In genomic region chr6:38533428-38534405, GRCm38 (mm10) we compare ENCODE assay signal across 8 mouse cellular contexts. TPM values are rescaled to one million over a fixed set of nuclear protein-coding genes. Genes with fewer than 3 reads are reported as not detected.
DNase-seq lines count a peak whose midpoint lies in the region; ATAC-seq and TF ChIP-seq lines count a peak whose summit lies in the region.

Gene Fmc1 (plus strand): TSS chr6:38533502.

- no peak for TF ChIP-seq RAD21 in CH12.LX (IDR thresholded peaks at IDR 0.05; ENCODE audit: low read depth, low read length)

- TF ChIP-seq CTCF in CH12.LX (conservative IDR thresholded peaks at IDR 0.05 in 1 of 2, IDR thresholded peaks at IDR 0.05 in 1 of 2; ENCODE audit: low read depth in 2 of 2, low read length in 2 of 2), result peak in 1 of 2 experiments; percentile 59; a peak in 2 of 4 replicates

- peaks cover 0 to 2% of the 10 kb centered on the region in 2 experiments for H3K36me3 ChIP-seq in CH12.LX (replicated peaks in 1 of 2; ENCODE audit: control insufficient read depth in 1 of 2, insufficient read depth in 1 of 2, low read length in 1 of 2)
- no peaks in the 10 kb centered on the region for H3K36me3 ChIP-seq in forebrain, embryonic 11.5 days (ENCODE audit: control insufficient read depth, insufficient read depth, low read length)
- H3K36me3 ChIP-seq in heart, embryonic 16.5 days (ENCODE audit: control insufficient read depth, insufficient read depth), result no peaks in the 10 kb centered on the region
- H3K36me3 ChIP-seq in liver, embryonic 15.5 days (replicated peaks), result no peaks in the 10 kb centered on the region
- H3K36me3 ChIP-seq in neural tube, embryonic 12.5 days, result no peaks in the 10 kb centered on the region

- H3K27ac ChIP-seq in CH12.LX (ENCODE audit: insufficient read depth, low read depth), result peak within 1 kb of the TSS; percentile 94
- H3K27ac ChIP-seq in forebrain, embryonic 11.5 days (ENCODE audit: low read depth, low read length), result peak within 1 kb of the TSS; percentile 93
- peak within 1 kb of the TSS; percentile 100 for H3K27ac ChIP-seq in heart, embryonic 16.5 days (ENCODE audit: low read length)
- H3K27ac ChIP-seq in liver, embryonic 15.5 days (replicated peaks), result peak within 1 kb of the TSS; percentile 97
- peak within 1 kb of the TSS; percentile 92 for H3K27ac ChIP-seq in neural tube, embryonic 12.5 days

- no peaks in the 10 kb centered on the region for H3K9me3 ChIP-seq in CH12.LX (replicated peaks; ENCODE audit: low read length)
- no peaks in the 10 kb centered on the region for H3K9me3 ChIP-seq in forebrain, embryonic 11.5 days (ENCODE audit: control insufficient read depth, low read length)
- no peaks in the 10 kb centered on the region for H3K9me3 ChIP-seq in heart, embryonic 16.5 days (replicated peaks; ENCODE audit: control insufficient read depth, low read length)
- no peaks in the 10 kb centered on the region for H3K9me3 ChIP-seq in liver, embryonic 15.5 days (replicated peaks)
- H3K9me3 ChIP-seq in neural tube, embryonic 12.5 days, result no peaks in the 10 kb centered on the region

- WGBS in forebrain, embryonic 11.5 days, result 5% methylated on average over 41 of the region's 41 CpGs
- WGBS in heart, embryonic 16.5 days, result 5% methylated on average over 41 of the region's 41 CpGs
- WGBS in liver, embryonic 15.5 days (ENCODE audit: insufficient replicate concordance), result 2% methylated on average over 41 of the region's 41 CpGs
- 5% methylated on average over 41 of the region's 41 CpGs for whole genome bisulfite sequencing in neural tube, embryonic 12.5 days

- peaks cover 3 to 18% of the 10 kb centered on the region in 2 experiments; a peak in 3 of 4 replicates for H3K4me1 ChIP-seq in CH12.LX (ENCODE audit: control insufficient read depth in 1 of 2, insufficient read depth in 2 of 2)
- no peaks in the 10 kb centered on the region for H3K4me1 ChIP-seq in forebrain, embryonic 11.5 days (replicated peaks; ENCODE audit: control insufficient read depth, insufficient read depth, low read length)
- peaks cover 10% of the 10 kb centered on the region; the same call in 1 of the 2 replicates for H3K4me1 ChIP-seq in heart, embryonic 16.5 days (ENCODE audit: control insufficient read depth, insufficient read depth, low read length)
- H3K4me1 ChIP-seq in liver, embryonic 15.5 days (replicated peaks), result peaks cover 27% of the 10 kb centered on the region
- peaks cover 3% of the 10 kb centered on the region for H3K4me1 ChIP-seq in neural tube, embryonic 12.5 days

- peak; percentile 99 for DNase-seq in CH12.LX (ENCODE audit: extremely low read depth)
- DNase-seq in c-Kit-positive CD71-positive TER-119-negative erythroid progenitor cells, embryonic 14.5 days (ENCODE audit: low read depth), result peak; percentile 98
- DNase-seq in forebrain, embryonic 11.5 days (ENCODE audit: low spot score), result peak; percentile 98
- DNase-seq in kidney, postnatal 36 days, result peak; percentile 97 to 99
- DNase-seq in telencephalon, adult 2 months (ENCODE audit: low read depth, low spot score), result peak; percentile 100

- peak within 1 kb of the TSS; percentile 97 for H3K9ac ChIP-seq in CH12.LX (ENCODE audit: insufficient read depth, low read depth)
- H3K9ac ChIP-seq in forebrain, embryonic 11.5 days (ENCODE audit: low read length), result peak within 1 kb of the TSS; percentile 96
- H3K9ac ChIP-seq in heart, embryonic 16.5 days (ENCODE audit: low read length), result peak within 1 kb of the TSS; percentile 98
- peak within 1 kb of the TSS; percentile 97 for H3K9ac ChIP-seq in liver, embryonic 15.5 days
- peak within 1 kb of the TSS; percentile 70 for H3K9ac ChIP-seq in neural tube, embryonic 12.5 days

- H3K4me2 ChIP-seq in CH12.LX (ENCODE audit: insufficient read depth, low read depth, poor library complexity, severe bottlenecking), result peak within 1 kb of the TSS; percentile 96
- peak within 1 kb of the TSS; percentile 79 for H3K4me2 ChIP-seq in forebrain, embryonic 11.5 days (ENCODE audit: low read depth, low read length, severe bottlenecking)
- H3K4me2 ChIP-seq in heart, embryonic 16.5 days (ENCODE audit: low read depth, low read length), result peak within 1 kb of the TSS; percentile 82
- H3K4me2 ChIP-seq in liver, embryonic 15.5 days, result peak within 1 kb of the TSS; percentile 86
- peak within 1 kb of the TSS; percentile 81 for H3K4me2 ChIP-seq in neural tube, embryonic 12.5 days (replicated peaks)

- peak within 1 kb of the TSS; percentile 85 to 90 (median 85) for H3K4me3 ChIP-seq in CH12.LX (replicated peaks in 1 of 3; ENCODE audit: low read depth in 2 of 3, low read length in 2 of 3, poor library complexity in 1 of 3)
- peak within 1 kb of the TSS; percentile 84 for H3K4me3 ChIP-seq in forebrain, embryonic 11.5 days (ENCODE audit: low read depth, low read length)
- peak within 1 kb of the TSS; percentile 97 for H3K4me3 ChIP-seq in heart, embryonic 16.5 days (ENCODE audit: low read length)
- peak within 1 kb of the TSS; percentile 97 for H3K4me3 ChIP-seq in liver, embryonic 15.5 days (replicated peaks)
- H3K4me3 ChIP-seq in neural tube, embryonic 12.5 days, result peak within 1 kb of the TSS; percentile 82

- TF ChIP-seq EP300 in CH12.LX (IDR thresholded peaks at IDR 0.05; ENCODE audit: low read length), result no peak

- ATAC-seq in forebrain, embryonic 11.5 days (replicated peaks; ENCODE audit: low FRiP score), result peak; percentile 92
- peak; percentile 83 for ATAC-seq in heart, embryonic 16.5 days (replicated peaks; ENCODE audit: extremely low read depth, insufficient read depth, low FRiP score)
- ATAC-seq in liver, embryonic 15.5 days (ENCODE audit: insufficient read depth), result peak; percentile 87
- peak; percentile 85 for ATAC-seq in neural tube, embryonic 12.5 days (ENCODE audit: low FRiP score, low read depth)

- H3K27me3 ChIP-seq in CH12.LX (replicated peaks), result no peaks in the 10 kb centered on the region
- no peaks in the 10 kb centered on the region for H3K27me3 ChIP-seq in forebrain, embryonic 11.5 days (ENCODE audit: control insufficient read depth, insufficient read depth, low read length)
- H3K27me3 ChIP-seq in heart, embryonic 16.5 days (ENCODE audit: control insufficient read depth, insufficient read depth, low read length), result no peaks in the 10 kb centered on the region
- no peaks in the 10 kb centered on the region for H3K27me3 ChIP-seq in liver, embryonic 15.5 days
- no peaks in the 10 kb centered on the region for H3K27me3 ChIP-seq in neural tube, embryonic 12.5 days (replicated peaks)

- in situ Hi-C loops in CH12.LX (cut with MboI; ENCODE audit: low pct_ligation_motif_present, low pct_unique_long_range_greater_than_20kb, low sequenced_read_pairs), result loop anchor here (25.0 kb wide), 1 partner anchor 371 kb away; no protein-coding TSS in a partner anchor

- H3K79me2 ChIP-seq in CH12.LX (replicated peaks; ENCODE audit: control insufficient read depth, extremely low read depth, insufficient read depth, poor library complexity, severe bottlenecking), result no peaks in the 10 kb centered on the region; the same call in 1 of the 2 replicates

- dilution Hi-C loops in CH12.LX (cut with MboI; ENCODE audit: extremely low pct_ligation_motif_present, extremely low pct_unique_long_range_greater_than_20kb, low sequenced_read_pairs), result no loop called here

- TF ChIP-seq POLR2A in CH12.LX (IDR thresholded peaks at IDR 0.05; ENCODE audit: low read depth, low read length), result peak; percentile 75

TF ChIP-seq in CH12.LX, 34 proteins besides CTCF, POLR2A, EP300 and RAD21 (continues in another document):
- no peak for TF ChIP-seq CHD2 (IDR thresholded peaks at IDR 0.05; ENCODE audit: low read length)
- TF ChIP-seq TBP (conservative IDR thresholded peaks at IDR 0.05; ENCODE audit: low read depth, low read length), result peak; percentile 100
- peak; percentile 88 for TF ChIP-seq E2F4 (IDR thresholded peaks at IDR 0.05; ENCODE audit: insufficient replicate concordance, low read depth, low read length)
- peak; percentile 75; the same call in 1 of the 2 replicates for TF ChIP-seq MAX (IDR thresholded peaks at IDR 0.05; ENCODE audit: low read length)
- TF ChIP-seq RCOR1 (conservative IDR thresholded peaks at IDR 0.05; ENCODE audit: low read depth, low read length), result no peak
- peak; percentile 73; the same call in 1 of the 2 replicates for TF ChIP-seq GABPA (IDR thresholded peaks at IDR 0.05; ENCODE audit: insufficient replicate concordance, low read depth, low read length)
- TF ChIP-seq MYC (IDR thresholded peaks at IDR 0.05; ENCODE audit: low read depth, low read length), result peak; percentile 84; the same call in 1 of the 2 replicates
- no peak for TF ChIP-seq PAX5 (IDR thresholded peaks at IDR 0.05; ENCODE audit: low read length)
- TF ChIP-seq KAT2A (IDR thresholded peaks at IDR 0.05; ENCODE audit: insufficient replicate concordance, low read length), result peak; percentile 94
- peak; percentile 58; the same call in 1 of the 2 replicates for TF ChIP-seq ZNF384 (IDR thresholded peaks at IDR 0.05; ENCODE audit: low read depth, low read length)
- TF ChIP-seq NELFE (IDR thresholded peaks at IDR 0.05; ENCODE audit: low read depth, low read length), result peak; percentile 56
- peak; percentile 94 for TF ChIP-seq HCFC1 (IDR thresholded peaks at IDR 0.05; ENCODE audit: low read depth, low read length)
- 0 out of 2 replicates have a peak, but pooled peaks have one; percentile 25 for TF ChIP-seq UBTF (IDR thresholded peaks at IDR 0.05; ENCODE audit: low read depth, low read length)
- no peak for TF ChIP-seq USF2 (conservative IDR thresholded peaks at IDR 0.05; ENCODE audit: low read depth, low read length)
- TF ChIP-seq NRF1 (IDR thresholded peaks at IDR 0.05; ENCODE audit: low read depth, low read length), result peak; percentile 96
- no peak for TF ChIP-seq JUN (IDR thresholded peaks at IDR 0.05; ENCODE audit: insufficient read depth, low read depth, low read length)
- TF ChIP-seq JUND (conservative IDR thresholded peaks at IDR 0.05; ENCODE audit: low read depth, low read length), result no peak
- TF ChIP-seq SIN3A (IDR thresholded peaks at IDR 0.05; ENCODE audit: low read length), result peak; percentile 77
- peak; percentile 72; the same call in 1 of the 2 replicates for TF ChIP-seq MAZ (IDR thresholded peaks at IDR 0.05; ENCODE audit: low read depth, low read length)
- peak; percentile 78 for TF ChIP-seq IRF4 (IDR thresholded peaks at IDR 0.05; ENCODE audit: low read depth, low read length)
- TF ChIP-seq USF1 (IDR thresholded peaks at IDR 0.05; ENCODE audit: low read depth, low read length), result no peak
- TF ChIP-seq ZKSCAN1 (IDR thresholded peaks at IDR 0.05; ENCODE audit: borderline replicate concordance, low read depth, low read length), result no peak

RNA-seq across cellular contexts. Expression of gene Fmc1, which starts in this region (rescaled TPM):
- total RNA-seq in CH12.LX (2012; rRNA removed) (65.3 and 78.2 TPM in 2 replicates), CH12.LX (2014; rRNA removed) (45.2 and 47.3 TPM in 2 replicates)
- polyA plus RNA-seq in CH12.LX (2012; ENCODE audit: insufficient read length, low read depth), result 23.1 and 30.4 TPM in 2 replicates
- 107 and 110 TPM in 2 replicates for polyA plus RNA-seq in forebrain, embryonic 11.5 days (2014; fragmentation: Nextera tagmentation; extraction: Ambion mirVana)
- polyA plus RNA-seq in heart, embryonic 16.5 days (2015; fragmentation: Nextera tagmentation; extraction: Ambion mirVana), result 276 and 293 TPM in 2 replicates
- polyA plus RNA-seq in liver, embryonic 15.5 days (2015; fragmentation: Nextera tagmentation; extraction: Ambion mirVana), result 65.8 and 76.7 TPM in 2 replicates
- polyA plus RNA-seq in neural tube, embryonic 12.5 days (2016; fragmentation: Nextera tagmentation; extraction: Ambion mirVana), result 124 and 126 TPM in 2 replicates

Comparison
In these comparisons a context has a peak if more than half of its experiments do, and no peak if none do; other contexts are left out.
1. Peak in every context shown above with its lines: DNase-seq, ATAC-seq, H3K4me3 ChIP-seq and H3K27ac ChIP-seq.